Mouse (Mus musculus) bone marrow macrophage, adult 2 months (primary cell): ENCODE results near the gene Cenpp.

ENCODE experiments used
- CTCF ChIP-seq: IDR thresholded peaks from 2 replicates; pipeline ENCODE4 v1.5.1; 2012; ENCODE audit warnings: low read depth, mild to moderate bottlenecking, low read length, moderate library complexity
- POLR2A ChIP-seq: IDR thresholded peaks from 2 replicates; pipeline ENCODE4 v1.6.1; 2012; ENCODE audit warnings: mild to moderate bottlenecking, low read depth, low read length, borderline replicate concordance

DNA sequence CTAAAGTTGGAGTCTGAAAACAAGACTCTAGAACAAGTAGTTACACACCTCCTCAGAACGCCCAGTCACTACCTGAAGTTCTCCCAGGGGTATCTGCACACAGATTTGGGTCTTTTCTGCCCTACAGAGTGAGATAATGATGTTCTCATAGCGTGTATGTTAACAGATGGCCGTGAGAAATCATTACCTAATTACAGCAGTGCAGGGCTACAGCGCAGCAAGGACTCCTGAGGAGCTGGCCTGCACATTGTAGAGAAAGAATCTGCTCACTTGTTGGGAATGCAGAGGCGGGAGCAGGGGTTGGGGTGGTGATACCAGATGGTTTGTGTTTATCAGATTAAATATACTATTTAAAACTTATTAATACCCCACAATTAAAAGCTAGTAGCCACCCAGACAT is 172.0 kb downstream of the Cenpp start:
- TF ChIP-seq CTCF: no peak
- TF ChIP-seq POLR2A: no peak
